In the genomic region with DNA sequence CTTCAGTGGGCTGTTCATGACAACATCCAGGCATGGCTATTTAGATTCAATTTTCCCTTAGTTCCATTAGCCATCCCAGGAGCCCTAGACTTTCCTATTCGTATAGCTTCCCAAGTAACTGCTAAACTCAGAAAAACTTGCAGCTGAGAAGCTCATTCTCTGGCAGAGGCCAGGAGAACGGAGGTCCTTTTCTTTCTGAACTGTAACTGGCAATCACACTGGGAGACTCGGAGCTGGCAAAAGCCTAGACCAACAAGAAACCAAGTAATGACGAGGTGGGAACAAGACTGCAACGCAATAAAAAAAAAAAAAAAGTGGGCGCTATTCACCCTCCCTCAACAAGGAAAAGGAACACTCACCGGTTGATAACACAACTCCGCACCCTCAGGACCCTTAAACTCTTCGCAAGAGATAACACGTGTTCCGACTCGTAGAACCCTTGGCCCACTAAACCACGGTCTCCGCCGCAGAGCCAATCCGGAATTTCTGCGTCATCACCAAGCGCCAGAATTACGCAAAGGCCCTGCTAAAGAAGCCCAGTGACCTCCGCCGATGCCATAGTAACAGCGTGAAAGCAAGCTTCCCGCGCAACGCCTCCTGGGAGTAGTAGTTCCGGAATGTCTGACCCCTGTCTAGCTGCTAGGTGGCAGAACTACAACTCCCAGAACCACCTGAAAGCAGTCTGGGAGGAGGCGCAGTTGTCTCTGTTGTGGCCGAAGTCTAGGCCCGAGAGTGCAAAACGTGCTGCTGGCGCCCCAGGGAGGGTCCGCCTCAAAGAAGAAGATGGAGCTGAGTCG, we compare ENCODE assay signal across 8 mouse cellular contexts. TPM values are rescaled to one million over a fixed set of nuclear protein-coding genes. Genes with fewer than 3 reads are reported as not detected.
A peak's percentile ranks its signal among the peaks of the same experiment; 100 is the strongest.
DNase-seq lines count a peak whose midpoint lies in the region; ATAC-seq and TF ChIP-seq lines count a peak whose summit lies in the region.

A gene (plus strand): TSS at position 593 of the 797 bp plus-strand sequence.

- no peaks in the 10 kb centered on the region for H3K9me3 ChIP-seq in E14TG2a.4 (ENCODE audit: low read length)
- no peaks in the 10 kb centered on the region for H3K9me3 ChIP-seq in forebrain, embryonic 12.5 days
- no peaks in the 10 kb centered on the region for H3K9me3 ChIP-seq in heart, postnatal 0 days (replicated peaks; ENCODE audit: control insufficient read depth, low read length)
- H3K9me3 ChIP-seq in liver, embryonic 16.5 days (replicated peaks; ENCODE audit: control insufficient read depth, low read length), result no peaks in the 10 kb centered on the region
- no peaks in the 10 kb centered on the region for H3K9me3 ChIP-seq in neural tube, embryonic 13.5 days

- no peak; the same call in 1 of the 2 replicates for TF ChIP-seq CTCF in E14TG2a.4 (conservative IDR thresholded peaks at IDR 0.05; ENCODE audit: low read length)
- no peak; the same call in 1 of the 2 replicates for TF ChIP-seq CTCF in heart, postnatal 0 days (IDR thresholded peaks at IDR 0.05; ENCODE audit: low read depth)
- TF ChIP-seq CTCF in testis, adult 2 months (IDR thresholded peaks at IDR 0.05; ENCODE audit: control insufficient read depth, insufficient read depth, insufficient replicate concordance, low read depth, low read length), result no peak

- no peaks in the 10 kb centered on the region for H3K27me3 ChIP-seq in E14TG2a.4 (ENCODE audit: insufficient read depth, low read length)
- H3K27me3 ChIP-seq in forebrain, embryonic 12.5 days, result no peaks in the 10 kb centered on the region
- H3K27me3 ChIP-seq in heart, postnatal 0 days (ENCODE audit: control insufficient read depth, insufficient read depth, low read length), result no peaks in the 10 kb centered on the region
- no peaks in the 10 kb centered on the region for H3K27me3 ChIP-seq in liver, embryonic 16.5 days (ENCODE audit: control insufficient read depth, insufficient read depth, low read depth, low read length)
- H3K27me3 ChIP-seq in neural tube, embryonic 13.5 days, result no peaks in the 10 kb centered on the region
- no peaks in the 10 kb centered on the region for H3K27me3 ChIP-seq in testis, adult 2 months (ENCODE audit: control insufficient read depth, insufficient read depth, low read length)

- peak within 1 kb of the TSS; percentile 69 for H3K4me2 ChIP-seq in forebrain, embryonic 12.5 days
- H3K4me2 ChIP-seq in heart, postnatal 0 days (ENCODE audit: low read depth, low read length), result peak within 1 kb of the TSS; percentile 70
- peak within 1 kb of the TSS; percentile 78 for H3K4me2 ChIP-seq in liver, embryonic 16.5 days (ENCODE audit: low read depth, low read length)
- H3K4me2 ChIP-seq in neural tube, embryonic 13.5 days, result peak within 1 kb of the TSS; percentile 93

- H3K27ac ChIP-seq in forebrain, embryonic 12.5 days, result peak within 1 kb of the TSS; percentile 73
- peak within 1 kb of the TSS; percentile 67 for H3K27ac ChIP-seq in heart, postnatal 0 days (ENCODE audit: low read depth)
- H3K27ac ChIP-seq in liver, embryonic 16.5 days (ENCODE audit: low read length), result peak within 1 kb of the TSS; percentile 65
- H3K27ac ChIP-seq in neural tube, embryonic 13.5 days (replicated peaks), result peak within 1 kb of the TSS; percentile 84
- peak within 1 kb of the TSS; percentile 83 for H3K27ac ChIP-seq in testis, adult 2 months (ENCODE audit: control insufficient read depth, insufficient read depth, low read depth, low read length)

- peak within 1 kb of the TSS; percentile 92 for H3K4me3 ChIP-seq in E14TG2a.4 (replicated peaks; ENCODE audit: low read length)
- H3K4me3 ChIP-seq in forebrain, embryonic 12.5 days (replicated peaks), result peak within 1 kb of the TSS; percentile 63
- peak within 1 kb of the TSS; percentile 68 for H3K4me3 ChIP-seq in heart, postnatal 0 days (ENCODE audit: low read depth, low read length)
- peak within 1 kb of the TSS; percentile 82 for H3K4me3 ChIP-seq in liver, embryonic 16.5 days (ENCODE audit: low read depth, low read length)
- H3K4me3 ChIP-seq in neural tube, embryonic 13.5 days, result peak within 1 kb of the TSS; percentile 74
- peak within 1 kb of the TSS; percentile 98 for H3K4me3 ChIP-seq in testis, adult 2 months (ENCODE audit: control insufficient read depth, low read depth, low read length)

- H3K4me1 ChIP-seq in E14TG2a.4 (replicated peaks; ENCODE audit: low read depth, low read length), result peaks cover 32% of the 10 kb centered on the region
- peaks cover 10% of the 10 kb centered on the region for H3K4me1 ChIP-seq in forebrain, embryonic 12.5 days
- H3K4me1 ChIP-seq in heart, postnatal 0 days (ENCODE audit: control insufficient read depth, insufficient read depth), result peaks cover 12% of the 10 kb centered on the region
- peaks cover 13% of the 10 kb centered on the region for H3K4me1 ChIP-seq in liver, embryonic 16.5 days (ENCODE audit: control insufficient read depth, low read depth, low read length)
- peaks cover 24% of the 10 kb centered on the region for H3K4me1 ChIP-seq in neural tube, embryonic 13.5 days (replicated peaks)
- no peaks in the 10 kb centered on the region; the same call in 1 of the 2 replicates for H3K4me1 ChIP-seq in testis, adult 2 months (ENCODE audit: control insufficient read depth, insufficient read depth, low read length)

- no peak for TF ChIP-seq EP300 in heart, postnatal 0 days (IDR thresholded peaks at IDR 0.05; ENCODE audit: low read depth)

- ATAC-seq in forebrain, embryonic 12.5 days (ENCODE audit: low FRiP score), result peak; percentile 100
- ATAC-seq in heart, postnatal 0 days (ENCODE audit: insufficient read depth, low read depth), result peak; percentile 100
- ATAC-seq in liver, embryonic 16.5 days (ENCODE audit: low read depth), result peak; percentile 99
- peak; percentile 100 for ATAC-seq in neural tube, embryonic 13.5 days (ENCODE audit: low read depth)

- H3K36me3 ChIP-seq in E14TG2a.4 (ENCODE audit: insufficient read depth, low read length), result peaks cover 32% of the 10 kb centered on the region
- H3K36me3 ChIP-seq in forebrain, embryonic 12.5 days (replicated peaks), result no peaks in the 10 kb centered on the region
- H3K36me3 ChIP-seq in heart, postnatal 0 days (replicated peaks; ENCODE audit: control insufficient read depth, insufficient read depth, low read length), result no peaks in the 10 kb centered on the region
- no peaks in the 10 kb centered on the region for H3K36me3 ChIP-seq in liver, embryonic 16.5 days (ENCODE audit: control insufficient read depth, insufficient read depth)
- H3K36me3 ChIP-seq in neural tube, embryonic 13.5 days, result no peaks in the 10 kb centered on the region
- no peaks in the 10 kb centered on the region; the same call in 1 of the 2 replicates for H3K36me3 ChIP-seq in testis, adult 2 months (ENCODE audit: control insufficient read depth, insufficient read depth, low read length)

- DNase-seq in c-Kit-positive CD71-positive TER-119-positive erythroid progenitor cells, embryonic 14.5 days (ENCODE audit: low spot score), result peak; percentile 99
- peak; percentile 100 for DNase-seq in heart, postnatal 0 days (ENCODE audit: low spot score)
- DNase-seq in kidney, postnatal 4 days, result peak; percentile 99 to 100

- under 1% methylated on average over 33 of the region's 33 CpGs for WGBS in forebrain, embryonic 12.5 days
- under 1% methylated on average over 33 of the region's 33 CpGs for WGBS in heart, postnatal 0 days
- WGBS in liver, embryonic 16.5 days (ENCODE audit: insufficient replicate concordance), result under 1% methylated on average over 33 of the region's 33 CpGs
- under 1% methylated on average over 33 of the region's 33 CpGs for WGBS in neural tube, embryonic 13.5 days

- TF ChIP-seq POLR2A in testis, adult 2 months (IDR thresholded peaks at IDR 0.05; ENCODE audit: control insufficient read depth, low read depth, low read length), result peak; percentile 80

- H3K9ac ChIP-seq in forebrain, embryonic 12.5 days, result peak within 1 kb of the TSS; percentile 73
- H3K9ac ChIP-seq in heart, postnatal 0 days (replicated peaks; ENCODE audit: low read depth, low read length), result peak within 1 kb of the TSS; percentile 66
- H3K9ac ChIP-seq in liver, embryonic 16.5 days (ENCODE audit: low read depth, low read length), result peak within 1 kb of the TSS; percentile 80
- peak within 1 kb of the TSS; percentile 83 for H3K9ac ChIP-seq in neural tube, embryonic 13.5 days

RNA-seq across cellular contexts. Expression of the gene that starts here (rescaled TPM):
- polyA plus RNA-seq in forebrain, embryonic 12.5 days (2016; fragmentation: Nextera tagmentation; extraction: Ambion mirVana), result 17.3 and 17.6 TPM in 2 replicates
- 0.04 TPM in 1 of 2 replicates, not detected in the other for total RNA-seq in heart, postnatal 0 days (2014; rRNA removed; ENCODE audit: low replicate concordance)
- 5.8 and 7.8 TPM in 2 replicates for polyA plus RNA-seq in heart, postnatal 0 days (2015; fragmentation: Nextera tagmentation; extraction: Ambion mirVana)
- 2.9 TPM in 2 replicates for polyA plus RNA-seq in liver, embryonic 16.5 days (2015; fragmentation: Nextera tagmentation; extraction: Ambion mirVana)
- polyA plus RNA-seq in neural tube, embryonic 13.5 days (2015; fragmentation: Nextera tagmentation; extraction: Ambion mirVana), result 8.2 and 8.9 TPM in 2 replicates
- 9.7 and 36.6 TPM in 2 replicates for polyA plus RNA-seq in testis, adult 2 months (2012; rRNA removed)

Comparison
In these comparisons a context has a peak if more than half of its experiments do, and no peak if none do; other contexts are left out.
1. Peak in every context shown above with its lines: DNase-seq, ATAC-seq, H3K4me3 ChIP-seq and H3K27ac ChIP-seq.